Mouse (Mus musculus) stomach, embryonic 16.5 days (tissue): ENCODE results near the gene Trmt10c. TPM values are rescaled to one million over a fixed set of nuclear protein-coding genes. Genes with fewer than 3 reads are reported as not detected.

ENCODE experiments used
- ATAC-seq: fragments of 200-750 bp; cut with Nextera tagmentation; 2 replicates; pipeline ENCODE4 v1.8.0; 2017; ENCODE audit warnings: moderate number of reproducible peaks, moderate TSS enrichment; ENCODE audit not compliant: insufficient read depth, low FRiP score
- H3K27ac ChIP-seq: fragments of 300-500 bp; sonication (generic); 2 replicates; pipeline ENCODE4 v1.5.1; 2014; ENCODE audit warnings: low read length
- H3K27me3 ChIP-seq: fragments of 300-500 bp; sonication (generic); 2 replicates; pipeline ENCODE4 v1.6.1; 2014; ENCODE audit warnings: low read length, control low read depth, mixed read lengths; ENCODE audit not compliant: control insufficient read depth, insufficient read depth
- H3K36me3 ChIP-seq: fragments of 300-500 bp; sonication (generic); 2 replicates; pipeline ENCODE4 v1.6.1; 2014; ENCODE audit warnings: low read length; ENCODE audit not compliant: control insufficient read depth, insufficient read depth
- H3K4me1 ChIP-seq: fragments of 300-500 bp; sonication (generic); 2 replicates; pipeline ENCODE4 v1.6.1; 2014; ENCODE audit warnings: low read length, control low read depth, mixed read lengths; ENCODE audit not compliant: control insufficient read depth, insufficient read depth
- H3K4me2 ChIP-seq: fragments of 300-500 bp; sonication (generic); 2 replicates; pipeline ENCODE4 v1.6.1; 2014; ENCODE audit warnings: low read depth, low read length, mixed read lengths
- H3K4me3 ChIP-seq: fragments of 300-500 bp; sonication (generic); replicated peaks from 2 replicates; pipeline ENCODE4 v1.5.1; 2014; ENCODE audit warnings: mild to moderate bottlenecking, low read length
- H3K9ac ChIP-seq: fragments of 300-500 bp; sonication (generic); 2 replicates; pipeline ENCODE4 v1.6.1; 2014; ENCODE audit warnings: low read length
- H3K9me3 ChIP-seq: fragments of 300-500 bp; sonication (generic); replicated peaks from 2 replicates; pipeline ENCODE4 v1.6.1; 2016; ENCODE audit warnings: low read length, control low read depth; ENCODE audit not compliant: control insufficient read depth
- whole genome bisulfite sequencing: fragments of 180-500 bp; shearing (Covaris S2); extraction: QIAGEN DNeasy Blood & Tissue Kit; methylation state at CpG from one replicate; pipeline ENCODE4 v1.1.7; 2014; 5-methylcytosine and 5-hydroxymethylcytosine counted together
- polyA plus RNA-seq: library from polyadenylated mRNA; unstranded; fragments of >200 nt; fragmentation: Nextera tagmentation; extraction: Ambion mirVana; gene quantifications from 2 replicates; pipeline ENCODE4 v1.2.1, GENCODE M21; 2015

The Trmt10c gene
- polyA plus RNA-seq = 22.6 and 28.5 TPM in 2 replicates

GRCm38 (mm10) chr16:56037138-56038010, at the start of gene Trmt10c:
TSS of gene Trmt10c (minus strand) at chr16:56037819.
- Histone ChIP-seq H3K4me1 (peaks cover 8% of the 10 kb centered on the region), H3K36me3 (peaks cover 11% of the 10 kb centered on the region; the same call in 1 of the 2 replicates), H3K27ac (peak within 1 kb of the TSS; percentile 94), H3K9me3 (no peaks in the 10 kb centered on the region), H3K4me2 (peak within 1 kb of the TSS; percentile 79), H3K9ac (peak within 1 kb of the TSS; percentile 96), H3K27me3 (no peaks in the 10 kb centered on the region), H3K4me3 (peak within 1 kb of the TSS; percentile 96)
- under 1% methylated on average over 63 of the region's 63 CpGs for WGBS
- ATAC-seq = peak; percentile 99

- H3K9me3 ChIP-seq = no peaks in the 10 kb centered on the region
- H3K4me3 ChIP-seq = no peak overlapping the region
- ATAC-seq = no peak
- no peak overlapping the region for H3K27ac ChIP-seq
- no peak overlapping the region for H3K9ac ChIP-seq
- no peaks in the 10 kb centered on the region for H3K4me1 ChIP-seq
- no peaks in the 10 kb centered on the region for H3K36me3 ChIP-seq
- no peak overlapping the region for H3K4me2 ChIP-seq
- no peaks in the 10 kb centered on the region for H3K27me3 ChIP-seq
- WGBS = 95% methylated on average over 2 of the region's 2 CpGs
These were observed 48.7 kb upstream of the Trmt10c start for GRCm38 (mm10) chr16:56086336-56086735.

- Histone ChIP-seq H3K9ac (no peak overlapping the region), H3K4me2 (no peak overlapping the region), H3K27me3 (no peaks in the 10 kb centered on the region), H3K9me3 (no peaks in the 10 kb centered on the region), H3K27ac (no peak overlapping the region), H3K4me3 (no peak overlapping the region), H3K36me3 (no peaks in the 10 kb centered on the region), H3K4me1 (peaks cover 2% of the 10 kb centered on the region)
- 86% methylated on average over 4 of the region's 4 CpGs for WGBS
- ATAC-seq = no peak
These were observed 44.1 kb upstream of the Trmt10c start for GRCm38 (mm10) chr16:56081691-56082090.

- H3K36me3 ChIP-seq = no peaks in the 10 kb centered on the region
- WGBS = 86% methylated on average over 1 of the region's 1 CpGs
- no peak overlapping the region for H3K9ac ChIP-seq
- no peaks in the 10 kb centered on the region for H3K9me3 ChIP-seq
- H3K4me1 ChIP-seq = peaks cover 8% of the 10 kb centered on the region
- no peak for ATAC-seq
- H3K27me3 ChIP-seq = no peaks in the 10 kb centered on the region
- H3K4me2 ChIP-seq = no peak overlapping the region
- no peak overlapping the region for H3K4me3 ChIP-seq
- no peak overlapping the region for H3K27ac ChIP-seq
These were observed 41.8 kb upstream of the Trmt10c start for GRCm38 (mm10) chr16:56079419-56079818.

- Histone ChIP-seq H3K9me3 (no peaks in the 10 kb centered on the region), H3K4me3 (peak overlapping the region; percentile 74), H3K4me1 (peaks cover 8% of the 10 kb centered on the region), H3K36me3 (no peaks in the 10 kb centered on the region), H3K4me2 (peak overlapping the region; percentile 59), H3K27ac (peak overlapping the region; percentile 93), H3K9ac (peak overlapping the region; percentile 93), H3K27me3 (no peaks in the 10 kb centered on the region)
- no peak for ATAC-seq
- 10% methylated on average over 11 of the region's 11 CpGs for WGBS
These were observed 38.7 kb upstream of the Trmt10c start for GRCm38 (mm10) chr16:56076121-56076869.

- H3K36me3 ChIP-seq = no peaks in the 10 kb centered on the region
These were observed 37.8 kb upstream of the Trmt10c start for GRCm38 (mm10) chr16:56075222-56076111.

GRCm38 (mm10) chr16:56074565-56074964, 36.9 kb upstream of the Trmt10c start:
- WGBS = 79% methylated on average over 5 of the region's 5 CpGs
- peaks cover 8% of the 10 kb centered on the region for H3K4me1 ChIP-seq
- no peak overlapping the region for H3K27ac ChIP-seq
- no peak overlapping the region for H3K4me3 ChIP-seq
- no peak overlapping the region for H3K9ac ChIP-seq
- no peak overlapping the region for H3K4me2 ChIP-seq
- H3K9me3 ChIP-seq = no peaks in the 10 kb centered on the region
- ATAC-seq = no peak
- no peaks in the 10 kb centered on the region for H3K27me3 ChIP-seq
- no peaks in the 10 kb centered on the region for H3K36me3 ChIP-seq

More at GRCm38 (mm10) chr16:56075222-56076111, 37.8 kb upstream of the Trmt10c start:
- ATAC-seq = peak; percentile 87
- H3K27ac ChIP-seq = peak overlapping the region; percentile 93
- H3K4me1 ChIP-seq = peaks cover 8% of the 10 kb centered on the region
- H3K9me3 ChIP-seq = no peaks in the 10 kb centered on the region
- under 1% methylated on average over 48 of the region's 66 CpGs for WGBS
- no peaks in the 10 kb centered on the region for H3K27me3 ChIP-seq
- H3K4me2 ChIP-seq = peak overlapping the region; percentile 59
- H3K9ac ChIP-seq = peak overlapping the region; percentile 93
- peak overlapping the region; percentile 74 for H3K4me3 ChIP-seq

GRCm38 (mm10) chr16:56074122-56074521, 36.5 kb upstream of the Trmt10c start:
- 91% methylated on average over 1 of the region's 1 CpGs for WGBS
- no peak overlapping the region for H3K9ac ChIP-seq
- H3K27ac ChIP-seq = no peak overlapping the region
- peaks cover 8% of the 10 kb centered on the region for H3K4me1 ChIP-seq
- ATAC-seq = no peak
- no peaks in the 10 kb centered on the region for H3K36me3 ChIP-seq
- H3K9me3 ChIP-seq = no peaks in the 10 kb centered on the region
- no peaks in the 10 kb centered on the region for H3K27me3 ChIP-seq
- H3K4me2 ChIP-seq = no peak overlapping the region
- no peak overlapping the region for H3K4me3 ChIP-seq
